Mouse (Mus musculus): ENCODE results near the gene Pim3.
A peak's percentile ranks its signal among the peaks of the same experiment; 100 is the strongest.

Pim3 gene

DNA sequence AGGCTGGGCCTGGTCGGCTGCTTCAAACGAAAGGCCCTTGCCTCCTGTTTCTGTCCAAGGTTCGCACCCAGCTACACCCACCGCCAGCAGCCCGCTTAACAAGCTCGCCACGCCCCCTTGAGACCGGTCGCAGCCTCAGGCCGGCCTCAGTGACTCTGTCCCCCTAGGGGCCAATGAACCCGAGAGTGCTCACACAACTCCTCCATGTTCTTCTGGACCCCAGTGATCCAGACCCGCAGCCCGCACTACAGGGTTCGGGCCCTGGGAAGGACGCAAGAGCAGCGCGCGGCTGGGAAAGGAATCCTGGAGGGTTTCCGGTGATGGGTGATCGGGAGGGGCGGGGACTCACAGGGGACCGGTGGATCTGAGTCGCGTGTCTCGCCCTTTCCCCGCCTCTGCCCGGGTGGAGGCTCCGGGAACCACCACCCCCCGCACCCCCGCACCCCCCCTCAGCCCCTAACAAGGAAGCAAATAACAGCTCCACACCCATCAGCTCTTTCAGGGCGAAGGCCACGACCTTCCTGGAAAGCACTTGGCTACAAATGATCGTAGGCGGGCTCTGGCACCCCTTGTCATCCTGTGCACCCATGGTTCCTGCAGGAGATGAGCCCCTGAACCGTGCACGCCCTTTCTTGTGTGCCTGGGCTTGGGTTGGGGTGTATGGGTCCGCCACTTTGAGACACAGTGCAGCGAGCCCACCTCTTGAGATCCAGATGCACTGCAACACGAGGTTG is 24.6 kb upstream of the Pim3 start:
- DNase-seq (ENCODE audit: low read depth in 2 of 2, low spot score in 2 of 2) = peak; percentile 23 to 25

DNA sequence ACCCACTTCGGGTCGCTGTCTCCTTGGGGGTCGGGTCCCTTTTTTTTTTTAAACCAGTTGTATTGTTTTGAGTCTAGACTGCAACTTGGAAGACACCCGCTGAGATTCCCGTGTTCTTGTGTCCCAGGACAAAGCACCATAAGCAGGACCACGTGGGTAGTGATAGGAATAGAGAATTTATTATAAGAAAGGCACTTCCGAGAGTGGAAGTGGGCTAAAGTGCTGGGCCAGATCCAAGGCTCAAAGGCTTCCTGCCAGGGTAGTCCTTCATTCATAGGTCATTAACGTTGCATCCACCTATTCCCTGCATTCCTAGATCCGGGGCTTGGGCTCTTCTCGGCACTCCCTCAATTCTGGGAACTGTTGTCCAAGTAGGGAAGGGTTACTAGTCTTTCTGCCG is 24.0 kb upstream of the Pim3 start:
- no peak for DNase-seq (ENCODE audit: low read depth in 2 of 2, low spot score in 2 of 2)

DNA sequence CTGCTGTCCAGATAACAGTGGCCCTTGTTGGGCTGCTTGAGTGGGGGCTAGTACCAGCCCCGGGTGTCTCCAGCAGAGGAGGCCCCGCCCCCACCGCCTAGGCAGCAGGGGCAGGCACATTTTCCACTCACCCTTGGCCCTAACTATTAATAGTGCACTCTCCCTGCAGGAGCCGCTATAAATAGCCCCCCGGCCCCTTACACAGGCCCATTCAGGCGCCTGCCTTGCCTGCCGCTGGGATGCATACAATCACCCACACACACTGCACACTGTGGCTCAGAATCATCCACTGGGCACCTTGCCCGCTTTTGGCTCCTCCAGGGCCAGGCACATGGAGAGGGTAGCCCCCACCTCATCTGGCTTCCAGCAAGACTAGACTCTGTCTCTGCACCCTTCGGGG is 22.7 kb upstream of the Pim3 start:
- no peak for DNase-seq (ENCODE audit: low read depth in 2 of 2, low spot score in 2 of 2)

DNA sequence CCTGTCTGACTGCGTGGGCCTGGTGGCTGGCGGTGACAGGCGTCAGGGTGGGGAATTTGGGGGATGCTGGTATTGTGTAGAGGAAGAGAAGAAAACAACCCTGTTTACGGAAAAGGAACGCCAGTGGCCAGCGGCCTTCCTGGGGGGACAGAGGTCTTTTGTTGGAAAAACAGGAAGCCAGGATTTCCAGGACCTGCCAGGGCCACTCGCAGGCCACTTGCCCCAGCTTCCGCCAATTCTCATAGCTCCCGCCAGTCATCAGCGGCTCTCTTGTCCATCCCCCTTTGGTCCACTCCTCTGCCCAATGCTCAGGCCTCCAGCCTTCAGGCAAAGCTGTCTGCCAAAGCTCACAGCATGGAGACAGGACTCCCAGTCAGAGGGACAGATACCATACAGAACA is 21.9 kb upstream of the Pim3 start:
- DNase-seq (ENCODE audit: low read depth in 2 of 2, low spot score in 2 of 2) = no peak

DNA sequence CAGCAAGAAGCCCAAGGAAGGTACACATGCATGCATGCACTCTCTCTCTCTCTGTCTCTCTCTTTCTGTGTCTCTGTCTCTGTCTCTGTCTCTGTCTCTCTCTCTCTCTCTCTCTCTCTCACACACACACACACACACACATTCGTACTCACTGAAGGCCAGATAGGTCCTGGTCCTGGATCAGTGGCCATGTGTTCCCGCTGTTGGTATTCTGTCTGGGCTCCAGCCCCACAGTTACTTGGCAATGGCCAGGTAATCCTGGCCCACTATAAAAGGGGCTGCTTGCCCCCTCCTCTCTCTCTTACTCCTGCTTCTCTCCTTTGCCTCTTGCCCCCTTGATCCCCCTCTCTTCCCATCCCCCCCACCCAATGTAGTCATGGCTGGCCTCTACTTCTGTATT is 20.8 kb upstream of the Pim3 start:
- DNase-seq (ENCODE audit: low read depth in 2 of 2, low spot score in 2 of 2) = no peak

DNA sequence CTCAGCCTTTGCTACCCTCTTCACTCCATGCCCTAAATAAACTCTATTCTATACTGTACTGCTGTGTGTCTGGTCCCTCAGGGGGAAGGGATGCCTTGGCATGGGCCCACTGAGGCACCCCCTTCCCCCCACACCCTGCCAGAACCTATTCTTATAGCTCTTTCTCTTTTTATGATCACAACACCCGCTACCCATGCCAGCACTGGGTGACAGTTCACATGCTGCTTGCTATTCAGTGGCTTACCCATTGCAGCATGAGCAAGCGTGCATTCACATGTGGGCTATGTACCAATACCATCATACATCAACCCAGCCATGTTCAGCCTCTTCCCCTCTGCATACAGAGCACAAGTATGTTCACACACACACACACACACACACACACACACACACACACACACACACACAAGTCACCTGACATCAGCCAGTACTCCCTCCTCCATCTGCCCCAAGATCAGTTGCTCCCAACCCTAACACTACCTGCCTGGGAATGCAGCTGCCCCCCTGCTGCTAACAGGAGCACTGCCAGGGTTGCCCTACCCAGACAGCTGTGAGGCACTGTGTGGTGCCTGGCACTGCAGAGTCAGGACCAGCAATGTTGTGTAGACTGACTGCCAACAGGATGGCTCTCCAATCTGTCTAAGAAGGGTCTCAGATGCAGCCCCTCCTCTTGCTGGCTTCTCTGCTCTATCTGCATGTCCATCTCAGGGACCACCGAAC is 20.2 kb upstream of the Pim3 start:
- DNase-seq (ENCODE audit: low read depth in 2 of 2, low spot score in 2 of 2) = no peak

DNA sequence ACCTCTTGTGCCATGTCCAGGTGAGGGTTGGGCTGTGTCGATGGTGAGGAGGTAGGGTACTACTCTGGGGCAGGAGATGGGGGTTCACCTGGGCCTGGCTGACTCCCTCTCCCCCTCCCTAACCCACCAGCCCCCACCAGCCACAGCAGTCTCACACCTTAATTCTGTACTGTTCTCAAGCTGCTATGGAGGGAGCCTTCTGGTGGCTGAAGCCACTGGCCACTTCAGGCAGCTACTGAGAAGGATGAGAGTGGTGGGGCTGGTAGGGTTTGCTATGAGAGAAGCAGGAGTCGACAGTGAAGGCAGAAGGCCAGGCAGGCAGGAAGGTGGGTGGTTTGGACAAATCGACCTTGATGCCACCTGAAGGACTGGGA is 19.7 kb upstream of the Pim3 start:
- DNase-seq (ENCODE audit: low read depth in 2 of 2, low spot score in 2 of 2) = no peak

DNA sequence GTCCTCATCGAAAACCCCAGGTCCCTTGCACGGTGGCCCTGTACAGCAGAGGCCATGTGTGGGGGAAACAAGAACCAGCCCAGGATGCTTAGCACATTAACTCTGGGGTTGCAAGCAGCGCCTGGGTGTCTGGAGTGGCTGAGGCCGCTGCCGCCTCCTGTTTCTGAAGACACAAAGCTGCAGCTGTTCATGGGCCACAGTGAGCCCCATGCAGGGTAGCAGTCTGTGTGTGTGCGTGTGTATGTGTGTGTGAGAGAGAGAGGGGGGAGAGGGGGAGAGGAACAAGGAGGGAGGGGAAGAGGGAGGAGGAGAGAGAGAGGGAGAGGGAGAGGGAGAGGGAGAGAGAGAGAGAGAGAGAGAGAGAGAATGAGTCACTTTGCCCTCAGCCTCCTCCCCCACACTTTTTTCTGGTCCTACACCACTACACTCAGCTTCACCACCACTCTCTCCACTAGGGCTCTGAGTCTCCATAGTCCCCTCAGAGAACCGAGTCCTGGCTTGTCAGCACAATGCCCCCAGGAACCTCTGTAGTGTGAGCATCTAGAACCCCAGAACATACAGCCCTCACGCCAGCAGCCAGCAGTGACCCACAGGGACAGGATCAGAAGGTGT is 18.4 kb upstream of the Pim3 start:
- no peak for DNase-seq (ENCODE audit: low read depth in 2 of 2, low spot score in 2 of 2)

DNA sequence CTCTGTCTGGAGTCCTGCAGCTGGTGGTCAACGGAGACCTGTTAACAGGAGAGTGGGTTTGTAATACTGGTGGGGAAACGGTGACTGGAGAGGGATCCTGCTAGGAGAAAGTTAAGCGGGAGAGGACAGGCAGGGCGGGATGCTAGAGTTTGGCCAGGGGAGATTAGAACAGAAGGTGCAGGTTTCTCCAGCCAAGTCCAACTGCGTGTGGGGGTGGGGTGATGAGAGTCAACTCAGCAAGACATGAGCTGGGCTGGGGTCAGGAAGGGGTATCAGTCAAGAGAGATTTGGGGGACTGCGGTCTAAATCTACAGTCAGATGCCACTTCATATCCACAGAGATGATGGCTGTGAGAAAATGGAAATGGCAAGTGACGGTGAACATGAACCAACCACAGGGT is 17.0 kb upstream of the Pim3 start:
- no peak for DNase-seq (ENCODE audit: low read depth in 2 of 2, low spot score in 2 of 2)

DNA sequence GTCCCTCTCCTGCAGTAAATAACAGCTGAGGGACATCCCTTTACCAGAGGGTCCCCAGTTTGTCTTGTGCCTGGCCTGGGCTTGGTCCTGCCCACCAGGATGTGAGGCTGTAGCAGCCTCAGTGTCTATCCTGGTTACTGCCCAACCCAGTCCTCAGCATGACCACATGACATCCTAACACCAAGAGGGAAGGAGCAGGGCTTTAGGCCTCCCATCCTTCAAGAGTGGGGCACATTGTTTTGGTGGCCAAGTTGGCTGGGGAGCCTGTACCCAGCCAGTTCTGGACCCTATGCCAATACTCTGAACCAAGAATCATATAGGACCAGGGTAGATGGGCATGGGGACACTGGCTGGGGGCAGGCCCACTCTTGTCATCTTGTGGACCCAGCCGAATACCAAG is 13.3 kb upstream of the Pim3 start:
- no peak for DNase-seq (ENCODE audit: low read depth in 2 of 2, low spot score in 2 of 2)

DNA sequence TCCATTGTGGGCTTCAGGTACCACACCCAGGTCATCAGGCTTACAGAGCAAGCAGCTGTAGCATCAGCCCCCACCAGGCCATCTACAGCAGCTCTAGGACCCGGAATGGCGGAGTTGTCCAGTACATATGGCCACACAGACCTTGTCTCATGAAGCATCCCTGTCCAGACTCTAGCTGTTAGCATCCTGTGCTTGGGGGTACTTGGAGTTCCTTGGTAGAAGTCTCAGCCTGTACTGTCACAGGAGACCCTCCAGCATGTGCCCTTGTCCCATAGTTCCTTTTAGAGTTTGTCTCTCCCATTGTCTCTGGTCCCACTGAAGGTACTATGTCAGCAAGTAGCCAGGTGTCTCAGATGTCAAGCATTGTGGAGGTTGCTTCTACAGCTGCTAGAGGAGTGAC is 12.4 kb upstream of the Pim3 start:
- DNase-seq (ENCODE audit: low read depth in 2 of 2, low spot score in 2 of 2) = no peak

DNA sequence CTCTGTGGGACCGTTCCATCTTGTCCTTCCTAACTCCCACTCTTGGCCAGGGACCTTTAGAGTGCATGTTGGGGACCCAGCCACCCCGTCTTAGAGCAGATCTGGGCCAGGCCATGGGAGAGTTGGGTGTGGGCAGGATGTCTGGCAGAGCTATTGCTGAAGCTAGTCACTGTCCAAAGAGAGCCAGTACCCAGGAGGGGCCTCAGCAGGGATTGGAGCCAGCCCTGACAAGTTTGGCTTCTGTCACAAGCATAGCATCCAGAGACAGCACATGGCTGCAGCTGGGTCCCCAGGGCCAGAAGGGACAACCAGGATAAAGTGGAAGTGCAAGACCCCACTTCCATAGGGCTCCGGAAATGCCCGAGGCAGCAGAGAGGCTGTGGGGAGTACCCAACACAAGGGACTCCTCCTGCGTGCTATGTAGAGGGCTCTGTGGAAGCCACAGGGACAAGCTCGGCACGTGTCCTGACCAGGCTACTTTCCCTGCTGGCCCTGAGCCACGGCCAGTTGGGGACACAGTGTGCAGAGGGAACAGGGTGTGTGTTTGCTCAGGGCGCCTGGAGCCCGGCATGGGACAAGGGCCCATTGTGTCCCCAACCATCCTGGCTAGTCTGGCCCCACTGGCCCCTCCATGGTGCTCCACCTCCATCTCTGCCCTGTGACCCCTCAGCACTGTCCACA is 11.7 kb upstream of the Pim3 start:
- no peak for DNase-seq (ENCODE audit: low read depth in 2 of 2, low spot score in 2 of 2)

DNA sequence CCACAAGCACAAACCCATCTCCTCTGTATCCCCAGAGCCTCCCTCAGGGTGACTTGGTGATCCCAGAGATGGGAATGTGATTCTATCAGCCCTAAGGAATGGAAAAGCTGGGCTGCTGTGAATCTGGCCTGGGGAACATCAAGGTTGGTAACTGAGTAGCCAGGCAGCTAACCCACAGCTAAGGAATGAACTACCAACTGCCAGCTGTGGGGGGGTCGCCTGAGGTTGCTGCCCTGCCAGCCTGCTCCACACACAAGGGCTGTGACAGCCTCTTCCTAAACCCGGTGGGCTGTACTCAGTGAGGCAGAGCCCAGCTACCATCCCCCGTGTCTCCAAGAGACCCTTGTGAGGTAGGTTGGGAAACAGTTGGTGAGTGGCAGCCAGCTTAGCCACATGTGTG is 10.9 kb upstream of the Pim3 start:
- no peak for DNase-seq (ENCODE audit: low read depth in 2 of 2, low spot score in 2 of 2)

DNA sequence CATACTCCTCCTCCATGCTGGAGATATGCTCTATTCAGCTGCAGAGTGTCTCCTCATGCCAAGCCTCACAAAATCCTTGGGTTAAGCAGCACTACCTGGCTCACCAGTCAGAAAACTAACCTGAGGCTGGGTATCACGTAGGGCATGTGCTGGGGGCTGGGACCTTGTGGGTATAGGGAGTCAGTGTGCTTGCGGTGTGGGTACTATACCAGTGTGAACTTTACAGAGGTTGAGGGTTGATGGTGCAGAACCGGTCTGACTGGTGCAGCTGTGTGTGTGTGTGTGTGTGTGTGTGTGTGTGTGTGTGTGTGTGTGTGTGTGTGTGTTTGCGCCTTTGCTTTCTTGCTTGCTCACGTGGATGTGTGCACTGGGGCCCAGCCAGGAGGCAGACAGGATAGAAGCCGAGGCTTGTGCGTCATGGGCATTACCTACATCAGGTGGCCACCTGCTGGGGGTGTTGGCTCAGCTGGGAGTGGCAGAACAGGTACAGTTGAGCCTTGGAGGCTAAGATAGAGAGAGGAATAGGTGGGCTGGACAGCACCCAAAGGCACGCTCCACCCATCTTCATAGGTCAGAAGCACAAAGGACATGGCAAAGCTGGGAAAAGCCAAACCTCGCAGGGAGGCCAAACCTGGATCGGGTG is 10.4 kb upstream of the Pim3 start:
- no peak for DNase-seq (ENCODE audit: low read depth in 2 of 2, low spot score in 2 of 2)

DNA sequence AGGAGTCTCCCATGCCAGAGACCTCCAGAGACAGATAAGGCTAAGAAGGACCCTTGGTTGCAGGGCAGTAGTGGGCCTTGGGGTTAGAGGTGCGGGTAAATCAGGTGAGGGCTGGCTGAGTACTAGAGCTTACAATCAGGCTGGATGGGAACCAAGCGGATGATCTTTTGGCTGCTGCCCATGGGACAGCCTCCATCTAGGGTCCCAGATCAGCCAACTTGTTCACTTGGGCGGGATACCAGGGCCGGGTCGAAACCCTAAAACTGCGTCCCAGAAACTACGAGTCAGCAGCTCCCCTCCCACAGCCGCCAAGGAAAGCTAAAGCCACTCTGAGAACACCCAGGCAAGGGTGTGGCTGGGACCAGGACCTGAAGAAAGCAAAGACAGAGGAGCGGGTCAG is 8.9 kb upstream of the Pim3 start:
- no peak for DNase-seq (ENCODE audit: low read depth in 2 of 2, low spot score in 2 of 2)

DNA sequence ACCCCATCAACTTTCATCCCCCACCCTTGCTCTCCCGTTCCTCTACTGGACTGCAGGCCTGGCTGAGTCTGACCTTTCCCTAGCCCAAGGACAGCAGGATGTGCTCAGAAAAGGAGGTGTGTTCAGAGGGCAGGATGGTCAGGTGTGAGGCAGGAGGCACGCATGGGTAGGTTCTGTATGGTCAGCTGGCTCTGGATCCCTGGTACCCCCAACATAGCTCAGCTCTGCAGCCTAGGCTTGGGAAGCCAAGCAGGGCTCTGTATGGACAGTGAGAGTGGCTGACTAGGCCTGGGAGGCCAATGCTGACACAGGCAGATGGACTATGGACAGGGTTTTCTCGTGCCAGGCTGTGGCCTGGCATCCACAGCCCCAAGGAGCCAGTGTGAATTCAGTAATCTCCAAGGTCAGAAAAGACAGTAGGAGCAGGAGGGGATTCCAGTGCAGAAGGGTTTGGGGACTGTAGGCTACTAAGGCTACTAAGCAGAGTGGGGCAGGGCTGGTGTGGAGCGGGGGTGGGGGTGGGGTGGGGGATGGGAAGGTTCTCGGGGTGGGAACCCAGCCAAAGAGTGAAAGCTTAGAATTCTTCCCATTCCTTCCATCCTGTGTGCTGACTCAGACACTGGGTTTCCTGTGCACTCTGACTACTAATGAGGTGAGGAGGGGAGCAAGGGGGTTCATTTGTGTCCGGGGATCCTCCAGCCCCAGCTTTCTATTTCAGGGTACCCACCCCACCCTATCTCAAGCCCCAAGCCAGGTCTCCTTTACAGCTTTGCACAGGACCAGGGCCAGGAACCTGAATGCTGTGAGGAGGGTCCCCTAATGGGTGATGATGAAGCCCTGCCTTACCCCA is 7.6 kb upstream of the Pim3 start:
- no peak for DNase-seq (ENCODE audit: low read depth in 2 of 2, low spot score in 2 of 2)

DNA sequence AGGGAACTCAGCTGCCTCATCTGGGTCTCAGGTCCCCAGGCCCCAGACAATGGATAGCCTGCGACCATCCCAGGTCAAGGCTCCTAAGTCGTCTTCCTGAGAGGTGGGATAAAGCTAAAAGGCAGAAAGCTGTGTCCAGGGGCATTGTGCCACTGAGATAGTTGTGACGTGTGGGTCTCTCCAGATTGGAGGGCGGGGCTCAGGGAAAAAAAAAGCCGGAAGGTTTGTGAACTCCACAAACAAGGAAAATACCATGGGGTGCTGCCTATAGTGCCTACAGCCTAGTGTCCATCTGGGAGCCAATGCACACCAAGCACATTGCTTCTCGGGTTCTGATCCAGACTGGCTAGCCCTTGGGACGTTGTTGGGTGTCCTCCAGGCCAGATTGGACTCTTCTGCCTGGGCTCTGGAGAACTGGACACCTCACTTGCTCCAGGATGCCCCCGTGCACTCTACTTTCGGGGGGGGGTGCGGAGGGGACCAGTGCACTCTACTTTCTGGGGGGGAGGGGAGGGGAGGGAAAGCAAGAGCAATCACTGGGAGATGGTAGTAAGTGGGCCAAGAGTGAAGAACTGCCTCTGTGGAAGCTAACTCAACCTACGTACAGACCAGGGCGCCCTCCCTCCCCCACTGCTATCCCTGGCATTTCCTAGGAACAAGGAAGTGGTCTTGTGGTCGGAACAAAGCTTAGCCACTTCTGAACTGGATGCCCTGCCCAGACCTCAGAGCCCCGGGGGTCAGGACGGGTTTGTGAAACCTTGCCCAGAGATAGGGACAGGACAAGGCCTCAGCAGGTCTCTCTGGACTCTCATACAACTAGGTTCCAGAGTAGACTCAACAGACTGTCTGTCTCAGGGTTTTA is 6.8 kb upstream of the Pim3 start:
- DNase-seq (ENCODE audit: low read depth in 2 of 2, low spot score in 2 of 2) = no peak

DNA sequence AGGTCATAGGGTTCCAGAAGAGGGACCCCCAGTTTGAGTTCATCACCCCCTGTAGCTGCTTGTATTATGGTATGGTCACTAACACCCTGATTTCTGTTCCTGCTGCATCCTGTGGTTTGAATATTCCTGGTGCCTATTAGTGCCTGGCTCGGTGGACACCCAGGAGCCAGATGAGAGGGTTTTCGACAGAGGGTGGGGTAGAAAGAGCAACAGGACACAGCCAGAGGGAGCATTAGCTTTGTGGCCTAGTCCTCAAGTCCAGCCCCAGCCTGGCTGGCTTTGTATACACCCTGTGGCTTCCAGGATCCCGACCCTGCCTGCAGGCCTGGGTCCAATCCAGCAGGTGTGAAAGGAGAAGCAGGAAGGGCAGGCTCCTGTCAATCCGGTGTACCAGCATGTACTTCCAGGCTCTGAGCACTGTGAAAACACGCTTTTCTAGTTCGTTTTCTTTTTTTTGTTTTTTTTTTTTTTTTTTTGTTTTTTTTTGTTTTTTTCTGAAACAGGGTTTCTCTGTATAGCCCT is 6.0 kb upstream of the Pim3 start:
- no peak for DNase-seq (ENCODE audit: low read depth in 2 of 2, low spot score in 2 of 2)

DNA sequence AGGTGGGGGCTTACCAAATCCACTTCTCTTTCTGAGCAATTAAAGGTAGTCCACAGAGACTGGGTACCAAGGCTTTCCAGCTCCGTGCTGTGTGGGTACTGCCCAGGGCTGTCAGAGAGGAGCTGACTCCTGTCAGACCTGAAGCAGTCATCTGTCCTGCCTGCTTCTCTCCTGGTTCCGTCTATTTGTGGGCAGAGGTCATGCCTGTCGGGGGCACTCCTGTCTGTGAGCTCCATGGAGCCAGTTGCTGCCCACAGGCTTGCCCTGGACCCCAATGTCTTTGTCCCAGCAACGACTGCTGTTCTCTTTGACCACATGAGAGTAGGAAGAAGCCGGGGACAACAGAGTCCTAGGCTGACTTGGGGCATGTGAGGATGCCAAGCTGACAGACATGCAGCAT is 5.4 kb upstream of the Pim3 start:
- DNase-seq (ENCODE audit: low read depth in 2 of 2, low spot score in 2 of 2) = no peak

DNA sequence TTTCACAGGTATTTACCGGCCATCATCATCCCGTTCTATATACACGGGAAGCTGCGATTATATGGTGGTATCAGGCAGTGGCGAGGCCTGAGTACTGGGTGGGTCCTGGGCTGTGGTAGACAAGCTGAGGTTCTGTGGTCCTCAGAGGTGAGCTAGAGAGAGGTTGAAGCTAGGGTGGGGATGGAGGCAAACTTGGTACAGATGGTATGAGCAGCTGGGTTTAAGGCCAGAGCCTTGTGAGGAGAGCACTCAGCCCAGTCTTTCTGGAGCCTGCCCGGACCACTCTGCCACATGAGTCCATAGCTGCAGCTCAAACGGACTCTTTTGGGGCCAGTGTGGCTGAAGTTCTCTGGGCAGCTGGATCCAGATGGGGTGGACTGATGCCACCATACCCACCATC is 4.6 kb upstream of the Pim3 start:
- no peak for DNase-seq (ENCODE audit: low read depth in 2 of 2, low spot score in 2 of 2)

All from CD8-positive naive resting alpha-beta T cell, adult 2 months (primary cell).